Comparison of ENCODE assay signal across 10 mouse cellular contexts in genomic region chr5:104465731-104466130, GRCm38 (mm10). TPM values are rescaled to one million over a fixed set of nuclear protein-coding genes. Genes with fewer than 3 reads are reported as not detected.
A peak's percentile ranks its signal among the peaks of the same experiment; 100 is the strongest.
DNase-seq lines count a peak whose midpoint lies in the region; ATAC-seq and TF ChIP-seq lines count a peak whose summit lies in the region.
"Had no signal": no experiment of that assay in that cellular context is flagged by ENCODE, and none has a peak within 500 bp of the region (broad histone marks: within the 10 kb centered on the region; RNA-seq: fewer than 3 reads in every experiment).

No protein-coding gene starts in this region.

- no peaks in the 10 kb centered on the region for H3K27me3 ChIP-seq in hindbrain, postnatal 0 days (ENCODE audit: insufficient read depth, low read length)

- H3K36me3 ChIP-seq in hindbrain, postnatal 0 days (ENCODE audit: insufficient read depth, low read length), result peaks cover 19% of the 10 kb centered on the region; the same call in 1 of the 2 replicates

- no peaks in the 10 kb centered on the region; the same call in 1 of the 2 replicates for H3K4me1 ChIP-seq in hindbrain, postnatal 0 days (ENCODE audit: insufficient read depth, low read length)

- no peak overlapping the region for H3K9ac ChIP-seq in hindbrain, postnatal 0 days (replicated peaks; ENCODE audit: low read length)

- no peak overlapping the region for H3K4me2 ChIP-seq in hindbrain, postnatal 0 days (ENCODE audit: low read depth, low read length)

- H3K4me3 ChIP-seq in hindbrain, postnatal 0 days (ENCODE audit: low read length), result no peak overlapping the region
- H3K4me3 ChIP-seq: myocyte had no signal

- ATAC-seq in hindbrain, postnatal 0 days, result no peak

- H3K9me3 ChIP-seq in hindbrain, postnatal 0 days (ENCODE audit: low read length), result no peaks in the 10 kb centered on the region

- H3K27ac ChIP-seq in hindbrain, postnatal 0 days, result no peak overlapping the region
- H3K27ac ChIP-seq: kidney, postnatal 0 days had no signal

- WGBS in hindbrain, postnatal 0 days, result 76% methylated on average over 12 of the region's 12 CpGs

- TF ChIP-seq CTCF in hindbrain, postnatal 0 days (IDR thresholded peaks at IDR 0.05; ENCODE audit: low read depth), result no peak

- DNase-seq in urinary bladder, postnatal 14 days (ENCODE audit: low spot score), result peak; percentile 71
- no peak for DNase-seq in urinary bladder, adult 2 months (ENCODE audit: low spot score)
- peak; percentile 81 for DNase-seq in cerebellum, adult 9-11 months
- DNase-seq in kidney, adult 8-10 months, result peak; percentile 89 to 90
- peak; percentile 37 to 76 for DNase-seq in urinary bladder, postnatal 36 days (ENCODE audit: low spot score in 2 of 2)
- DNase-seq in hindbrain, postnatal 0 days (ENCODE audit: low spot score), result no peak
- no peak for DNase-seq in B cell, adult 2 months
- no peak for DNase-seq in embryo, embryonic 10 days (ENCODE audit: low spot score)

RNA-seq across cellular contexts. Expression of gene Pkd2, which starts 6.5 kb away (rescaled TPM):
- polyA plus RNA-seq in urinary bladder, adult 2 months (2012; rRNA removed), result 62.5 and 67.7 TPM in 2 replicates
- total RNA-seq in hindbrain, postnatal 0 days (2014; rRNA removed), result 20.8 and 23.7 TPM in 2 replicates
- 5.3 and 6.0 TPM in 2 replicates for polyA plus RNA-seq in hindbrain, postnatal 0 days (2015; fragmentation: Nextera tagmentation; extraction: Ambion mirVana)

RNA-seq across cellular contexts. Expression of gene Spp1, which starts 30.8 kb away (rescaled TPM):
- polyA plus RNA-seq in urinary bladder, adult 2 months (2012; rRNA removed), result 0.99 and 1.6 TPM in 2 replicates
- total RNA-seq in hindbrain, postnatal 0 days (2014; rRNA removed), result 13.2 and 18.7 TPM in 2 replicates
- 30.0 and 35.6 TPM in 2 replicates for polyA plus RNA-seq in hindbrain, postnatal 0 days (2015; fragmentation: Nextera tagmentation; extraction: Ambion mirVana)

RNA-seq across cellular contexts. Expression of gene BC005561, which starts 42.4 kb away (rescaled TPM):
- 1.5 and 1.9 TPM in 2 replicates for polyA plus RNA-seq in urinary bladder, adult 2 months (2012; rRNA removed)
- 2.9 and 4.3 TPM in 2 replicates for total RNA-seq in hindbrain, postnatal 0 days (2014; rRNA removed)
- polyA plus RNA-seq in hindbrain, postnatal 0 days (2015; fragmentation: Nextera tagmentation; extraction: Ambion mirVana), result 8.9 and 9.4 TPM in 2 replicates

Comparison
In these comparisons a context has a peak if more than half of its experiments do, and no peak if none do; other contexts are left out.
1. DNase-seq: peak in urinary bladder, postnatal 14 days (single experiment), cerebellum, adult 9-11 months (single experiment), kidney, adult 8-10 months (2 of 2) and urinary bladder, postnatal 36 days (2 of 2); none in urinary bladder, adult 2 months (single experiment), hindbrain, postnatal 0 days (single experiment), B cell, adult 2 months (0 of 2) and embryo, embryonic 10 days (single experiment).
2. RNA of gene Spp1, which starts 30.8 kb away (polyA plus RNA-seq): 30.0 to 35.6 TPM in hindbrain, postnatal 0 days; 0.99 to 1.6 TPM in urinary bladder, adult 2 months; every median in the first group is over 10 times any median in the second.